ENCODE assay signal across 9 mouse cellular contexts in genomic region chr9:47708299-47708698, GRCm38 (mm10).
DNase-seq lines count a peak whose midpoint lies in the region; ATAC-seq and TF ChIP-seq lines count a peak whose summit lies in the region.
"Had no signal": no experiment of that assay in that cellular context is flagged by ENCODE, and none has a peak within 500 bp of the region (broad histone marks: within the 10 kb centered on the region; RNA-seq: fewer than 3 reads in every experiment).

No protein-coding gene starts in this region.

- DNase-seq in ES-E14 (ENCODE audit: low read depth, low spot score), result peak; percentile 67
- peak; percentile 95 for DNase-seq in brain, adult 2 months (ENCODE audit: low read depth, low spot score)
- DNase-seq in forebrain, embryonic 11.5 days (ENCODE audit: low spot score), result peak; percentile 83
- peak; percentile 13 for DNase-seq in heart, postnatal 25 days (ENCODE audit: low spot score)
- DNase-seq in layer of hippocampus, adult 8-10 months (ENCODE audit: low spot score in 2 of 2), result peak; percentile 76 to 78
- peak; percentile 88 for DNase-seq in lung, postnatal 14 days
- DNase-seq in ovary, postnatal 36 days (ENCODE audit: low spot score), result peak; percentile 66
- DNase-seq in thymus, postnatal 4 days, result peak; percentile 84

- H3K4me1 ChIP-seq in ES-E14 (ENCODE audit: control insufficient read depth in 2 of 2, insufficient read depth in 2 of 2, low read length in 2 of 2, poor library complexity in 1 of 2), result peaks cover 2 to 3% of the 10 kb centered on the region in 2 experiments; a peak in 2 of 4 replicates
- no peaks in the 10 kb centered on the region; the same call in 1 of the 2 replicates for H3K4me1 ChIP-seq in forebrain, embryonic 11.5 days (replicated peaks; ENCODE audit: control insufficient read depth, insufficient read depth, low read length)

- in situ Hi-C loops in ES-E14 (cut with MboI; ENCODE audit: low sequenced_read_pairs in 2 of 2, unreplicated experiment in 2 of 2), result no loop called here

- no peaks in the 10 kb centered on the region for H3K9me3 ChIP-seq in ES-E14 (ENCODE audit: control insufficient read depth, insufficient read depth, low read depth, low read length)
- H3K9me3 ChIP-seq in forebrain, embryonic 11.5 days (ENCODE audit: control insufficient read depth, low read length), result no peaks in the 10 kb centered on the region
- H3K9me3 ChIP-seq: heart, embryonic 13.5 days had no signal

- H3K27me3 ChIP-seq in forebrain, embryonic 11.5 days (ENCODE audit: control insufficient read depth, insufficient read depth, low read length), result no peaks in the 10 kb centered on the region

- no peak overlapping the region for H3K4me3 ChIP-seq in ES-E14 (ENCODE audit: insufficient read depth in 1 of 2, low read depth in 1 of 2, low read length in 2 of 2, poor library complexity in 1 of 2, severe bottlenecking in 1 of 2)
- H3K4me3 ChIP-seq in forebrain, embryonic 11.5 days (ENCODE audit: low read depth, low read length), result no peak overlapping the region
- H3K4me3 ChIP-seq: heart, embryonic 13.5 days had no signal

- H3K27ac ChIP-seq in ES-E14 (ENCODE audit: insufficient read depth, low read depth, low read length, poor library complexity, severe bottlenecking), result no peak overlapping the region
- H3K27ac ChIP-seq in forebrain, embryonic 11.5 days (ENCODE audit: low read depth, low read length), result no peak overlapping the region
- H3K27ac ChIP-seq: heart, embryonic 13.5 days had no signal

- H3K36me3 ChIP-seq in ES-E14 (ENCODE audit: control insufficient read depth, insufficient read depth, low read length, poor library complexity, severe bottlenecking), result no peaks in the 10 kb centered on the region
- no peaks in the 10 kb centered on the region for H3K36me3 ChIP-seq in forebrain, embryonic 11.5 days (ENCODE audit: control insufficient read depth, insufficient read depth, low read length)
- H3K36me3 ChIP-seq: heart, embryonic 13.5 days had no signal

- no peak overlapping the region for H3K9ac ChIP-seq in ES-E14 (ENCODE audit: insufficient read depth, low read depth, low read length, poor library complexity, severe bottlenecking)
- no peak overlapping the region for H3K9ac ChIP-seq in forebrain, embryonic 11.5 days (ENCODE audit: low read length)
- H3K9ac ChIP-seq: heart, embryonic 13.5 days had no signal

- ATAC-seq in forebrain, embryonic 11.5 days (replicated peaks; ENCODE audit: low FRiP score), result no peak

- WGBS in forebrain, embryonic 11.5 days, result 30% methylated on average over 10 of the region's 10 CpGs

- H3K4me2 ChIP-seq in forebrain, embryonic 11.5 days (ENCODE audit: low read depth, low read length, severe bottlenecking), result no peak overlapping the region
- H3K4me2 ChIP-seq: heart, embryonic 13.5 days had no signal

- intact Hi-C loops in heart, postnatal 25 days (cut with DNase I), result loop anchor here (2.0 kb wide), 2 partner anchors 893 to 973 kb away; no protein-coding TSS in a partner anchor

TF ChIP-seq in ES-E14, 5 proteins besides CTCF, POLR2A, EP300 and RAD21:
- TF ChIP-seq ZNF384 (IDR thresholded peaks at IDR 0.05; ENCODE audit: low read depth, low read length) (no peak), ZC3H11A (IDR thresholded peaks at IDR 0.05; ENCODE audit: borderline replicate concordance, low read depth, low read length) (peak; percentile 49; the same call in 1 of the 2 replicates)

Comparison
In these comparisons a context has a peak if more than half of its experiments do, and no peak if none do; other contexts are left out.
1. DNase-seq: peak in every context shown above with its lines; median percentile 95 in brain, adult 2 months; 88 in lung, postnatal 14 days; 84 in thymus, postnatal 4 days; 83 in forebrain, embryonic 11.5 days; 77 in layer of hippocampus, adult 8-10 months; 67 in ES-E14; 66 in ovary, postnatal 36 days; 13 in heart, postnatal 25 days.